Mouse (Mus musculus) layer of hippocampus, adult 2 months (tissue): ENCODE results near the gene Rtl10. TPM values are rescaled to one million over a fixed set of nuclear protein-coding genes. Genes with fewer than 3 reads are reported as not detected.
A peak's percentile ranks its signal among the peaks of the same experiment; 100 is the strongest.

Experiments used
- DNase-seq, 2 experiments: peaks; one replicate each; pipeline ENCODE4 v3.0.0; 2022; ENCODE audit warnings: low spot score in 2 of 2
- H3K27ac ChIP-seq: fragments of 200-600 bp; 2 replicates; pipeline ENCODE4 v1.8.1; 2022
- H3K4me3 ChIP-seq: fragments of 200-600 bp; 2 replicates; pipeline ENCODE4 v1.8.1; 2022; ENCODE audit warnings: mild to moderate bottlenecking
- CTCF ChIP-seq: fragments of 200-600 bp; conservative IDR thresholded peaks from 2 replicates; pipeline ENCODE4 v1.8.1; 2022; ENCODE audit warnings: antibody characterized with exemption, mild to moderate bottlenecking, moderate library complexity
- total RNA-seq, 2 experiments: library from RNA; stranded (reverse); gene quantifications; 2 replicates each; pipeline ENCODE4 v1.2.3; 2021

Rtl10 gene
- total RNA-seq, 2 experiments from 2014 or later: 7.0 to 11.4 TPM

DNA sequence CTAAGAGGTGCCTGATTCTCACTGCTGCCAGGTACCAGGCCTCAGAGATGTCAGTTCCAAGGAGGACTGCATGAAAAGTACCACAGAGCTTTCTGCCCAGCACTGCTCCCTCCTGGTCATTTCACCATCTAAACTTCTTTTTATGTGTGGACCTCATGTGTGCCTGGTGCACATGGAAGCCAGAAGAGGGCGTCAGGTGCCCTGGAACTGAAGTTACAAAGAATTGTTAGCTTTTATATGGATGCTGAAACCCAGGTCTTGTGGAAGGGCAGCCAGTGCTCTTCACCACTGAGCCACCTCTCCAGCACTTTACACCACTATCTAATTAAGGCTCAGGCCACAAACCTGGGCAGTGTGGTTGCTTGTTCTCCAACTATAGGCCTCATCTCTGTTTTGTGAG is 27.9 kb upstream of the Rtl10 start:
- no peak for DNase-seq
- H3K4me3 ChIP-seq: no peak overlapping the region
- no peak overlapping the region for H3K27ac ChIP-seq
- TF ChIP-seq CTCF: peak; percentile 42

DNA sequence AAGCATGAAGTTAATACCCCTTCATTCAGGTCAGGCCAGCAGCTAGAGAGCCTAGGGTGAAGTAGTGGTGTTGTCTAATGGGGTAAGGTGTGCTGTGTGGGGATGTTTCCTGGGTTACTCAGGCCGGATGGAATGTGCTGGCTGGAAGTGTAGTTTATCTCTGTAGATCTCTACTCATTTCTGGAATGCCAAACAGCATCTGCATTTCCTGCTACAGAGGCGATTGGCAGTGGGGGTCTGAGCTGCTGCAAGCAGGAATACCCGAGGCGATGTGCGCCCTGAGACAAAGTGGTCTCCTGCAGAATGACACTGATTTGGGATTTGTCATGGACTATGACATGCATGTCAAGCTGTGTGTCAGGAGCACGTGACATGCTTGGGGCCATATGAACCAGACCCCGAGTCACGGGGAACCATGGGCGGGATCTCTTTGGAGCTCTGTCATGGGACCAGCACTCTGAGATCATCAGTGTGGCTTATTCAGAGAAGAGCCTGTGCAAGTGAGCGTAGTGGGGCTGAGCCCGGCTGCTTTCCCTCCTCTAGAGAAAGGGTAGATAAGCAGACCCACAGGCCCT is 27.2 kb upstream of the Rtl10 start:
- H3K4me3 ChIP-seq: no peak overlapping the region
- H3K27ac ChIP-seq: no peak overlapping the region
- no peak for DNase-seq
- TF ChIP-seq CTCF: no peak

GRCm38 (mm10) chr16:18471976-18472375 is 26.7 kb upstream of the Rtl10 start:
- H3K4me3 ChIP-seq: no peak overlapping the region
- TF ChIP-seq CTCF: no peak
- no peak for DNase-seq
- H3K27ac ChIP-seq: no peak overlapping the region

DNA sequence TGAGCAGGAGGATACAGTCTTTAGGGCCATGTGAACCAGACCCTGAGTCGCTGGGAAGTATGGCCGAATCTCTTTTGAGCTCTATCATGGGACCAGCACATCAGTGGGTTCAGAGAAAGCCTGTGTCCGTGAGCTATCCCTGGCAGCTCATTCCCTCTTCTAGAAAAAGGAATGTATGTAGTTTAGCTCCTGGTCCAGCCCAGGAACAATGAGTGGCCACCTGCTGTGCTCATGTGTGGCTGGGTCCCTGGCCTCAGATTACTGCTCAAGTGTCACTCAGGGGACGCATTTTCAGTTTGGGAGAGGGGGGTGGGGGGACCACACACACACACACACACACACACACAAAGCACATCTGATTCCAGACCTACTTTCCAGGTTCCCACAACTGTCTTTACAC is 26.3 kb upstream of the Rtl10 start:
- Histone ChIP-seq H3K27ac (no peak overlapping the region), H3K4me3 (no peak overlapping the region)
- DNase-seq: no peak
- no peak for TF ChIP-seq CTCF

DNA sequence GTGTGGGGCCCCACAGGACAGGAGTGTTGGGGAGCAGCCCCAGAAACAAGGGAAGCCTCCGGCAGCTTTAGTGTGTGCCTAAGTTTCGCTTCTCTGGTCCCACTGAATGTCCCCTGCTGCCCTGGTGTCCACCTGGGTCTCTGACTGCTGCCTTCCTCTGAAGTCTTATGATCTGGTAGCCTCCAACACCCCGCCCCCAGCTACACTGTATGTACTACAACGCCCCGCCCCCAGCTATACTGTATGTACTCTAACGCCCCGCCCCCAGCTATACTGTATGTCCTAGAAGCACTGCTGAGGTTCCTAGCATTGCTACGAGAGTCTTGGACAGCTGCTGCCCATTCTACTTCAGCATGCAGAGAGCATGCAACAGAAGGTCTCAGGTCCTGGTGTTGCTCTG is 25.7 kb upstream of the Rtl10 start:
- Histone ChIP-seq H3K27ac (no peak overlapping the region), H3K4me3 (no peak overlapping the region)
- TF ChIP-seq CTCF: no peak
- DNase-seq: no peak

DNA sequence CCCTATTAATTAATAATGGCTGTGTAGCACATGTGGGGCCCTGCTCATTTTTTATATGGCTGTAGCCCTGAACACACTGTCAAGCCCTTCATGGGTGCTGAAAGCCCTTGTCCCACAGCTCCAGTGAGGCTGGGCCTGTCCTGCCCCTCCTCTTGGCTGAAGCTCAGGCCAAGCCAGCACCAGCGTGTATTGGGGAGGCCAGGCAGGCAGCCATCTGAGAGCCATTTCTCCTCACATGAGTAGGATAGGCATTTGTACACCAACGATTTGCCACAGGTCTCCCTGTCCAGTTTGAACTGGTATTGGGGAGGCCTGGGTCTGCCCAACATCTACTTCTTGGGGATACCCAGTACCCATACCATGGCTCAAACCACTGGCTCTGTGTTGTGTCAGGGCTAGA is 24.7 kb upstream of the Rtl10 start:
- H3K27ac ChIP-seq: no peak overlapping the region
- no peak for TF ChIP-seq CTCF
- no peak overlapping the region for H3K4me3 ChIP-seq
- DNase-seq: no peak

DNA sequence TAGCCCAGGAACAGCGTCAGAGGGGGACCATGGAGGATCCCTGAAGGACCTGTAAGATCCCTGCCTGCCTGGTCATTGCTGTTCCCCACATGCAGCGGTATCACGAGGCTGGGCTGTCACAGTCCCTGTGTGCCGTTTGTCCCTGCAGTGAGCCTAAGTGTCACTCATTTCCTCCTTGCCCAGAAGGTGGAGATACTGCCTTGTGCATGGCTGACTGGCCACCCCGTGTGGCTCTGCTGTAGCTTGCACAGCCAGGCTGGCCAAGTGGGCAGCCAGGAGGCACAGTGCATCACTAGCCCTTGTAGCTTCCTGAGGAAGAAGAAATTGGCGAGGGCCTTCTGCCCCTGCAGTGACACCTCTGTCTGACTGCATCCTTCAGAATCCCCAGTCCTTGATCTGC is 20.7 kb upstream of the Rtl10 start:
- TF ChIP-seq CTCF: peak; percentile 51
- DNase-seq: no peak
- H3K4me3 ChIP-seq: no peak overlapping the region

DNA sequence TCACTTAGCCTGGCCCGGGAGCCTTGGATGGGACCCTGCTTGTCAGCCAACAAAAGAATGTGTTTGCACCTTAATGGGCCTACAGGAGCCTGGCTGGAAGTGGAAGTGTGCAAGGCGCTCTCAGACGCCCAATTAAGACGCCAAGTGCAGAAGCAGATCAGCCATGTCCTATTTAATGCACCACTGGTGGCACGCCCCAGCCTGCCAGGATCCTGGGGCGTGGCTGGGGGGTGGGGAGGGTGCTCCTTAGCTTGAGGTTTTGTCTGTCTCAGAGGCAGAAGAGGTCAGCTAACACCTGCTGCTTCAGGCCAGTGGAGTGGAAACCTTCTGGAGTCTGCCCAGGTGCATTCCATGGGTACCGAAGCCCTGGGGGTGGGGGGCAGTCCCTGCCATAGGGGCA is 19.0 kb upstream of the Rtl10 start:
- DNase-seq: no peak
- Histone ChIP-seq H3K27ac (no peak overlapping the region), H3K4me3 (no peak overlapping the region)
- no peak for TF ChIP-seq CTCF

More for the DNA sequence above, 20.7 kb upstream of the Rtl10 start:
- no peak overlapping the region for H3K27ac ChIP-seq

DNA sequence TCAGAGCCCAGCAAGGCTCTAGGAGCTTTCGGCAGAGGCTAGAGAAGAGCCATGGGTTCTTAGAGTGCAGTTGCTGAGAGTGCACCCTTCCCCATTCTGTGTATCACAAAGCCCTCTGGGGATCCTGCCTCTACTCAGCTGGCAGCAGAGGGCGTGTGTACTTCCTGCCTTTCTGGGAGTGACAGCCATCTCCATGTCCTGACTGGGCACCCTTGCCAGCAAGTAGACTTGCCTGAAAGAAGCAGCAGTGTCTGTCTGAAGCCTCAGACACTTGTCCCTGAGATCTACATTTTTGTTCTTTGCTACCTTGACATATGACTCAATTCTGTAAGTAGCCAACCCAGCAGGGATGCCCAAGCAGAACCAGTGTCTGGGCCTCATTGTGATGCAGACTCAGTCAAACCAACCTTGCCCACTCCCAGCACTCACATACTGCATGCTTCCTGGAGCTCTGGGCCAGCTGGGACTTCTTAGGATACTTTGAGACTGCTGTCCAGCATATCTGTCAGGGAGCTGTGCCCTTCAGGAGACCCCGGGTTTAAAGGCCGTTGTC is 17.7 kb upstream of the Rtl10 start:
- no peak for DNase-seq
- H3K4me3 ChIP-seq: no peak overlapping the region
- 0 out of 2 replicates have a peak, but pooled peaks have one; percentile 10 for TF ChIP-seq CTCF
- no peak overlapping the region for H3K27ac ChIP-seq

GRCm38 (mm10) chr16:18482431-18482830 is 16.3 kb upstream of the Rtl10 start:
- no peak for TF ChIP-seq CTCF
- no peak overlapping the region for H3K27ac ChIP-seq

DNA sequence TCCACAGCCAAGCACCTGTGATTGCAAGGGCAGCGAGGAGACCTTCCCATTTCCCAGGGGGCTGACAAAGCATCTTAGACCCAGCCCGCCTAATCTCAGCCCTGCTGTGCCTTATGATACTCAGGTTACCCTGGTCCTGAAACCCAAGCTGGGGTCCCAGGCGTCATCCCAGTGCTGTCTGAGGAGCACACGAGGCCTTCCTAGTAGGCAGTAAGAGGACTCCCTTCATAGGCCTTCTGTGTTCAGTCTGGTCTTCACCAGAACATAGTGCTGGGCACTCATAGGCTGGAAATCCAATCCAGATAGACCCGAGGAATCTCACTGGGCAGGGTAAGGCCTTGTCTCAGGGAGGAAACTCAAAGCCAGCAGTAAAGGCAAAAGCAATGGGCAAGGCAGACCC is 14.9 kb upstream of the Rtl10 start:
- H3K4me3 ChIP-seq: no peak overlapping the region
- no peak for TF ChIP-seq CTCF
- no peak for DNase-seq
- H3K27ac ChIP-seq: no peak overlapping the region

More at GRCm38 (mm10) chr16:18482431-18482830, 16.3 kb upstream of the Rtl10 start:
- no peak for DNase-seq
- no peak overlapping the region for H3K4me3 ChIP-seq

DNA sequence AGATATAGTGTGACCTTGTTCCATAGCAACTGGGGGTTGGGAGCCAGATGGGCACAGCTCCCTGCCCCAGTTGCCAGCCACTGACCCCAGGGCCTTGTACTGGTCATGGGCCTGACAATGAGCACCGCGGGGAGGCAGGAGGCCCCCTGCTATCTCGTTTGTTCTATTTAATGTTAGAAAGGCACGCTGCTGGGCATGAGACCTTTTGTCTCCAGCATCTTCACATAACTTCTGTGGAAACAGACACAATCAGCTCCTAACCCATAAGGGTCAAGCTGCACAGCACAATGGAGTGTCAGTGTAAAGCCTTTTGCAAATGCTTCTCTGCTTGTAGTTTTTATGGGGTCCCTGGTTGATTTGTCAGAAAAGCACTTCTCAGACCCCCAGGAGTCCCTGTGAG is 14.3 kb upstream of the Rtl10 start:
- Histone ChIP-seq H3K4me3 (no peak overlapping the region), H3K27ac (peak overlapping the region; percentile 29; the same call in 1 of the 2 replicates)
- no peak for DNase-seq
- TF ChIP-seq CTCF: no peak

DNA sequence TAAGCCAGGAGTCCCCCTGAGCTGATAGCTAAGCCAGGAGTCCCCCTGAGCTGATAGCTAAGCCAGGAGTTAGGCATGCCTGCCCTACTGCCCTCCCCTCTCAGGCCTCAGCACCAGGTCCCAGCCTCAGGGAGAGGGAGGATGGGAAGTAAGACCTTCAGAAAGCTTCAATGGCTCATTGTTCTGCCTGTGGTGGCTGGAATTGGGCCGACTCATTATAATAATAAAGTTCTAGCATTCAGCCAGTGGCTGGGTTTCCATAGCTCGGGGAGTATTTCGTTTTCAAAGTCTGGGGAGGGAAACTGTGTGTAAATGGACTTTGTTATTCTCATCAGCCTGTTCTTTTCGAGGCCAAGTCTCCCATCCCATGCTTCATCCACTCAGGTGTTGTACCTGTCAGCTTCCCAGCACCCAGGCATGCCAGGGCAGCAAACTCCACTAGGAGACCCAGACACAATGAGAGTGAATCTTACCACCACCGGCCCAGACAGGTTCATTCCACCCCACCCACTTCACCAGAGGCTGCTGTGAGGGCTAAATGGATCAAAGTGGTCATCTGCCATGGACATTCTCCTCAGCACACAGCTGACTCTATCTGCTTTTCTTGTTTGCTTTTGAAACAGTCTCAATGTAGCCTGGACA is 13.8 kb upstream of the Rtl10 start:
- no peak for DNase-seq
- no peak for TF ChIP-seq CTCF

DNA sequence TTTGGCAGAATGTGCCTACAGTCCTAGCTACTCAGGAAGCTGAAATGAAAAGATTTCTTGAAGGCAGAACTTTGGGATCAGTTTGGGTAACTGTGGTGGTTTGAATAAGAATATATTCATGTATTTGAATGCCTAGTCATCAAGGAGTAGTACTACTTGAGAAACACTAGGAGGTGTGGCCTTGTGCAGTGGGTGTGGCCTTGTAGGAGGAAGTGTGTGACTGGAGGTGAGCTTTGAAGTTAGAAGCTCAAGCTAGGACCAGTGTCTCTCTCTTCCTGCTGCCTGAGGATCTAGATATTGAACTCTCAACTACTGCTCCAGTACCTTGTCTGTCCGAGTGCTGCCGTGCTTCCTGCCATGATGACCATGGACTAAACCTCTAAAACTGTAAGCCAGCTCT is 12.6 kb upstream of the Rtl10 start:
- TF ChIP-seq CTCF: no peak
- H3K27ac ChIP-seq: no peak overlapping the region
- H3K4me3 ChIP-seq: no peak overlapping the region
- DNase-seq: no peak

More for the DNA sequence above, 13.8 kb upstream of the Rtl10 start:
- H3K4me3 ChIP-seq: no peak overlapping the region
- peak overlapping the region; percentile 29; the same call in 1 of the 2 replicates for H3K27ac ChIP-seq
